Mouse (Mus musculus): Measurements from ENCODE around the gene Cpvl. TPM values are rescaled to one million over a fixed set of nuclear protein-coding genes. Genes with fewer than 3 reads are reported as not detected.

The Cpvl gene
- polyA plus RNA-seq (2014; fragmentation: Nextera tagmentation; extraction: Ambion mirVana) = not detected in 2 replicates

DNA sequence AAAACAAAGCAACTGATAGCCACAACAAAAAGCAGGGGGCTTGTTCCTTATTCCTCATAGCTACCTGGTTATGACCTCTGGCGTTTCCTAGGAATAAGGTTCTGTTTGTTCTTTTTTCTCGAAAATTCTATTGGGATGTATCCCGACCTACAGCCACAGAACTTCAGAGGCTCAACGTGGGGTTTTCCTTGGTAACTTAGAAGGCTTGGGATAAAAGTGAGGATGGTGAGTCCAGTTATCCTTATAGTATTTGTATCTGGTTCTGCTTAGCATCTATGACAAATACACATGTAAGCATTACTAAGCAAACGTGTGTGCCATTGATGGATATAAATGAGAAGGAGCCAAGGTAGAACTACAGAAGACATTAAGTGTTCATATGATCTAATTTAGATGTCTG is at the start of gene Cpvl:
Gene Cpvl (minus strand): TSS at position 101 of the 400 bp plus-strand sequence.
- Histone ChIP-seq H3K9ac (ENCODE audit: low read length) (no peak within 1 kb of the TSS), H3K4me1 (ENCODE audit: control insufficient read depth, insufficient read depth, low read length) (peaks cover 9% of the 10 kb centered on the region), H3K4me2 (ENCODE audit: low read length) (no peak within 1 kb of the TSS), H3K4me3 (ENCODE audit: low read depth, low read length) (no peak within 1 kb of the TSS), H3K27ac (ENCODE audit: low read depth, low read length) (no peak within 1 kb of the TSS), H3K36me3 (ENCODE audit: control insufficient read depth, insufficient read depth, low read length) (no peaks in the 10 kb centered on the region), H3K27me3 (replicated peaks; ENCODE audit: control insufficient read depth, insufficient read depth, low read length) (no peaks in the 10 kb centered on the region), H3K9me3 (replicated peaks; ENCODE audit: control insufficient read depth, low read length) (no peaks in the 10 kb centered on the region)
- ATAC-seq = no peak
- 86% methylated on average over 5 of the region's 5 CpGs for WGBS
- no peak for DNase-seq (ENCODE audit: low spot score)

GRCm38 (mm10) chr6:54023846-54024245 is 45.4 kb upstream of the Cpvl start:
- Histone ChIP-seq H3K4me3 (ENCODE audit: low read depth, low read length) (no peak overlapping the region), H3K36me3 (ENCODE audit: control insufficient read depth, insufficient read depth, low read length) (no peaks in the 10 kb centered on the region), H3K9ac (ENCODE audit: low read length) (no peak overlapping the region), H3K9me3 (replicated peaks; ENCODE audit: control insufficient read depth, low read length) (no peaks in the 10 kb centered on the region), H3K4me2 (ENCODE audit: low read length) (no peak overlapping the region), H3K27me3 (replicated peaks; ENCODE audit: control insufficient read depth, insufficient read depth, low read length) (no peaks in the 10 kb centered on the region), H3K27ac (ENCODE audit: low read depth, low read length) (no peak overlapping the region), H3K4me1 (ENCODE audit: control insufficient read depth, insufficient read depth, low read length) (no peaks in the 10 kb centered on the region)
- no peak for ATAC-seq
- no peak for DNase-seq (ENCODE audit: low spot score)
- 93% methylated on average over 5 of the region's 5 CpGs for WGBS

- Histone ChIP-seq H3K36me3 (ENCODE audit: control insufficient read depth, insufficient read depth, low read length) (no peaks in the 10 kb centered on the region), H3K9me3 (replicated peaks; ENCODE audit: control insufficient read depth, low read length) (no peaks in the 10 kb centered on the region), H3K4me3 (ENCODE audit: low read depth, low read length) (no peak overlapping the region), H3K27ac (ENCODE audit: low read depth, low read length) (no peak overlapping the region), H3K27me3 (replicated peaks; ENCODE audit: control insufficient read depth, insufficient read depth, low read length) (no peaks in the 10 kb centered on the region), H3K9ac (ENCODE audit: low read length) (no peak overlapping the region), H3K4me1 (ENCODE audit: control insufficient read depth, insufficient read depth, low read length) (no peaks in the 10 kb centered on the region), H3K4me2 (ENCODE audit: low read length) (no peak overlapping the region)
- DNase-seq (ENCODE audit: low spot score) (no peak), ATAC-seq (no peak)
- 64% methylated on average over 15 of the region's 15 CpGs for WGBS
Observed at GRCm38 (mm10) chr6:54021123-54021789, 42.8 kb upstream of the Cpvl start.

GRCm38 (mm10) chr6:54018861-54019260 is 40.4 kb upstream of the Cpvl start:
- H3K4me1 ChIP-seq (ENCODE audit: control insufficient read depth, insufficient read depth, low read length) = no peaks in the 10 kb centered on the region
- no peak for ATAC-seq
- H3K9me3 ChIP-seq (replicated peaks; ENCODE audit: control insufficient read depth, low read length) = no peaks in the 10 kb centered on the region
- 88% methylated on average over 5 of the region's 5 CpGs for WGBS
- H3K9ac ChIP-seq (ENCODE audit: low read length) = no peak overlapping the region
- H3K4me3 ChIP-seq (ENCODE audit: low read depth, low read length) = no peak overlapping the region
- no peak overlapping the region for H3K4me2 ChIP-seq (ENCODE audit: low read length)
- no peak for DNase-seq (ENCODE audit: low spot score)
- H3K27me3 ChIP-seq (replicated peaks; ENCODE audit: control insufficient read depth, insufficient read depth, low read length) = no peaks in the 10 kb centered on the region
- H3K27ac ChIP-seq (ENCODE audit: low read depth, low read length) = no peak overlapping the region
- H3K36me3 ChIP-seq (ENCODE audit: control insufficient read depth, insufficient read depth, low read length) = no peaks in the 10 kb centered on the region

- DNase-seq (ENCODE audit: low spot score) = no peak
- no peak for ATAC-seq
- no peak overlapping the region for H3K4me2 ChIP-seq (ENCODE audit: low read length)
- no peaks in the 10 kb centered on the region for H3K36me3 ChIP-seq (ENCODE audit: control insufficient read depth, insufficient read depth, low read length)
- no peaks in the 10 kb centered on the region for H3K4me1 ChIP-seq (ENCODE audit: control insufficient read depth, insufficient read depth, low read length)
- H3K9me3 ChIP-seq (replicated peaks; ENCODE audit: control insufficient read depth, low read length) = no peaks in the 10 kb centered on the region
- H3K27me3 ChIP-seq (replicated peaks; ENCODE audit: control insufficient read depth, insufficient read depth, low read length) = no peaks in the 10 kb centered on the region
- no peak overlapping the region for H3K4me3 ChIP-seq (ENCODE audit: low read depth, low read length)
- WGBS = 76% methylated on average over 2 of the region's 2 CpGs
- H3K9ac ChIP-seq (ENCODE audit: low read length) = no peak overlapping the region
- H3K27ac ChIP-seq (ENCODE audit: low read depth, low read length) = no peak overlapping the region
Observed at GRCm38 (mm10) chr6:54018038-54018437, 39.6 kb upstream of the Cpvl start.

DNA sequence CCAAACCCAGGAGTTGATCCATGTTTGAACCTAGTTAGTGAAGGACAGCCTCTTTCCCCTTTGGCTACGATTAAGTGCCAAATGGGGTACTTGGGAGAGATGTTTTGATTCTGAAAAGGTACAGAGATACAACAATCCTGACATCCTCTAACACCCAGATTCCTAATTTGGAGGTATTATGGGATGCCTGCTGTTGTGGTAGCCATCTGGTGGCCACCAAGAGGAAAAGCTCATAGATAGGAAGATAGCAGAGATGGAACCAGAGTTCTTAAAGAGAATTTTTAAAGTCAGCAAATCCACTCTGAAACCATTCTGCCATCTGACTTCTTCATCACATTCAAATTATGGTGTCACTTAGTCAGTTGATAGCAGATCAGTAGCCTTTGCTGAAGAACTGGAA is 33.7 kb upstream of the Cpvl start:
- no peaks in the 10 kb centered on the region for H3K27me3 ChIP-seq (replicated peaks; ENCODE audit: control insufficient read depth, insufficient read depth, low read length)
- no peak overlapping the region for H3K4me3 ChIP-seq (ENCODE audit: low read depth, low read length)
- H3K9ac ChIP-seq (ENCODE audit: low read length) = no peak overlapping the region
- no peak for ATAC-seq
- WGBS = 100% methylated on average over 1 of the region's 1 CpGs
- peaks cover 3% of the 10 kb centered on the region; the same call in 1 of the 2 replicates for H3K4me1 ChIP-seq (ENCODE audit: control insufficient read depth, insufficient read depth, low read length)
- H3K9me3 ChIP-seq (replicated peaks; ENCODE audit: control insufficient read depth, low read length) = no peaks in the 10 kb centered on the region
- no peaks in the 10 kb centered on the region for H3K36me3 ChIP-seq (ENCODE audit: control insufficient read depth, insufficient read depth, low read length)
- no peak for DNase-seq (ENCODE audit: low spot score)
- H3K27ac ChIP-seq (ENCODE audit: low read depth, low read length) = no peak overlapping the region
- no peak overlapping the region for H3K4me2 ChIP-seq (ENCODE audit: low read length)

DNA sequence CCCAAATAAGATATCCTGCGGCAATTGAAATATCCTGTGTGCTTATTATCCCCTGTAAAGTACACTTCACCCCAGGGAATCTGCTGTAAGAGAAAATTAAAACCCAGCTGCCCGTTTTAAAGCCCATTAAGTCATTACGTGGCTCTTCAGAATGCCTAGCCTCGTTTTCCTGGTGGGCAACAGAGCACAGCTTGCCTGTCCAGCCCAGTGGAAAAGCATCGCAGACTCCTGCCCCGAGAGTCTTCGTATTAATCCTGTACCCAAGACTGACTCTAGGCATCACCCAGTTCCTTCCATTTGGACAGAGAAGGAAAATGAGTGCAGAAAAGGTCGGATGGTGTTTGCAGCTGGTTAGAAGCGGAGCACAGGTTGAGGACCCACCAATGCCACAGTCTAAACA is 31.9 kb upstream of the Cpvl start:
- Histone ChIP-seq H3K27ac (ENCODE audit: low read depth, low read length) (no peak overlapping the region), H3K9ac (ENCODE audit: low read length) (no peak overlapping the region), H3K4me1 (ENCODE audit: control insufficient read depth, insufficient read depth, low read length) (peaks cover 3% of the 10 kb centered on the region; the same call in 1 of the 2 replicates), H3K9me3 (replicated peaks; ENCODE audit: control insufficient read depth, low read length) (no peaks in the 10 kb centered on the region), H3K36me3 (ENCODE audit: control insufficient read depth, insufficient read depth, low read length) (no peaks in the 10 kb centered on the region), H3K27me3 (replicated peaks; ENCODE audit: control insufficient read depth, insufficient read depth, low read length) (no peaks in the 10 kb centered on the region), H3K4me3 (ENCODE audit: low read depth, low read length) (no peak overlapping the region), H3K4me2 (ENCODE audit: low read length) (no peak overlapping the region)
- WGBS = 49% methylated on average over 9 of the region's 9 CpGs
- no peak for ATAC-seq
- DNase-seq (ENCODE audit: low spot score) = no peak

GRCm38 (mm10) chr6:54009293-54009692 is 30.8 kb upstream of the Cpvl start:
- Histone ChIP-seq H3K36me3 (ENCODE audit: control insufficient read depth, insufficient read depth, low read length) (no peaks in the 10 kb centered on the region), H3K4me3 (ENCODE audit: low read depth, low read length) (no peak overlapping the region), H3K9me3 (replicated peaks; ENCODE audit: control insufficient read depth, low read length) (no peaks in the 10 kb centered on the region), H3K27me3 (replicated peaks; ENCODE audit: control insufficient read depth, insufficient read depth, low read length) (no peaks in the 10 kb centered on the region), H3K4me1 (ENCODE audit: control insufficient read depth, insufficient read depth, low read length) (peaks cover 3% of the 10 kb centered on the region; the same call in 1 of the 2 replicates), H3K27ac (ENCODE audit: low read depth, low read length) (no peak overlapping the region), H3K9ac (ENCODE audit: low read length) (no peak overlapping the region), H3K4me2 (ENCODE audit: low read length) (no peak overlapping the region)
- DNase-seq (ENCODE audit: low spot score) = no peak
- WGBS = 36% methylated on average over 4 of the region's 4 CpGs
- no peak for ATAC-seq

GRCm38 (mm10) chr6:54008448-54009120 is 30.1 kb upstream of the Cpvl start:
- peak; percentile 34 for DNase-seq (ENCODE audit: low spot score)
- Histone ChIP-seq H3K27ac (ENCODE audit: low read depth, low read length) (peak overlapping the region; percentile 65; the same call in 1 of the 2 replicates), H3K9ac (ENCODE audit: low read length) (0 out of 2 replicates have a peak overlapping the region, but pooled peaks have one; percentile 3), H3K4me3 (ENCODE audit: low read depth, low read length) (no peak overlapping the region), H3K9me3 (replicated peaks; ENCODE audit: control insufficient read depth, low read length) (no peaks in the 10 kb centered on the region), H3K27me3 (replicated peaks; ENCODE audit: control insufficient read depth, insufficient read depth, low read length) (no peaks in the 10 kb centered on the region), H3K4me2 (ENCODE audit: low read length) (0 out of 2 replicates have a peak overlapping the region, but pooled peaks have one; percentile 6), H3K36me3 (ENCODE audit: control insufficient read depth, insufficient read depth, low read length) (no peaks in the 10 kb centered on the region), H3K4me1 (ENCODE audit: control insufficient read depth, insufficient read depth, low read length) (peaks cover 3% of the 10 kb centered on the region; the same call in 1 of the 2 replicates)
- ATAC-seq = no peak
- WGBS = 68% methylated on average over 16 of the region's 16 CpGs

Data from forebrain, embryonic 14.5 days (tissue).